Mouse (Mus musculus) retina, postnatal 1 day (tissue): ENCODE measurements around the gene Aff1.
A peak's percentile ranks its signal among the peaks of the same experiment; 100 is the strongest.

Source experiments
- DNase-seq: peaks from one replicate; pipeline ENCODE4 v3.0.0-alpha.2; 2012

Gene Aff1

DNA sequence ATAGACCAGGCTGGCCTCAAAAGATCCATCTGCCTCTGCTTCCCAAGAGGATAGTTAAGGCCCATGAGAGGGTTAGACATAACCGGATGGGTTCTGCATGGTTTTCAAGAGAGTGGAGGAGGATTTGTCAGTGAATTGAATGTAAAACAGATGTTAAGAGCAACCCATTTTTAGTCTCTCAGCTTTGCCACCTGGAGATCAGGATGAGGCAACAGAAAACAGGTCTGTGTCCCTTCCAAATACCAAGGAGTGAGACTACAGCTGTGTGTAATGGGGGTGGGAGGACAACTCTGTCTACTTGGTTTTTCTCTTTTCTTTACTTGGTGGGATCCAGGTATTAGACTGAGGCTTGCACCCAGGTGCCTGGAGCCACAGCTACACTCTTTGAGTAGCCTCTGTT lies 37.1 kb downstream of the Aff1 start:
- DNase-seq = no peak

DNA sequence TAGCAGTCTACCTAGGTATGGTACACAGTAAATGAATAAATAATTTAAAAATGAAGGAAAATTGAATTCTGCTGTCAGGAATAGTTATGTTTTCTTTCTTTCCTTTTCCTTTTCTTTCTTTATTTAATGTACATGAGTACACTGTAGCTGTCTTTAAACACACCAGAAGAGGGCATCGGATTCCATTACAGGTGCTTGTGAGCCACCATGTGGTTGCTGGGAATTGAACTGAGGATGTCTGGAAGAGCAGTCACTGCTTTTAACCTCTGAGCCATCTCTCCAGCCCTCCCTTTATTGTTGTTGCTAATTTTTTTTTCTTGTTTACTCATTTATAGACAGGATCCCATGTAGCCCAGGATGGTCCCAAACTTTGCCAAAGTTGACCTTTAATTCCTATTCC lies 38.0 kb downstream of the Aff1 start:
- DNase-seq = no peak

DNA sequence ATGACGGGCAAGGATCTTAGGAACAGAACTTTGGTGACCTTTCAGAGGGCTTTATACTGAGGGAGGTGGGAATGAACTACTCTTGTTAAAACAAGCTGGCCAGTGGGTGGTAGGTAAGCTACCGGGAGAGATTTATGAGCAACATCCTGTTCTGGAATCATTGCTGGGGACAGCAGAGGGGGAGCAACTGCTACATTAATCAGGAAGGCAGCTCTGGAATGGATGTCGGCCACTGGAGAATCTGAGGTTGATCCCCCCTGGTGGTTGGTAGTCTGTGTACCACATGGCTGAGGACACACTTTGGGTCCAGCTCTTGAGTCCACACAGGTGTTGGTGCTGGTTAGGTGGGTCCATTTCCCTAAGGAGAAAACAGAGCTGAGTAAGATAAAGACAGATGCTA lies 38.6 kb downstream of the Aff1 start:
- no peak for DNase-seq

DNA sequence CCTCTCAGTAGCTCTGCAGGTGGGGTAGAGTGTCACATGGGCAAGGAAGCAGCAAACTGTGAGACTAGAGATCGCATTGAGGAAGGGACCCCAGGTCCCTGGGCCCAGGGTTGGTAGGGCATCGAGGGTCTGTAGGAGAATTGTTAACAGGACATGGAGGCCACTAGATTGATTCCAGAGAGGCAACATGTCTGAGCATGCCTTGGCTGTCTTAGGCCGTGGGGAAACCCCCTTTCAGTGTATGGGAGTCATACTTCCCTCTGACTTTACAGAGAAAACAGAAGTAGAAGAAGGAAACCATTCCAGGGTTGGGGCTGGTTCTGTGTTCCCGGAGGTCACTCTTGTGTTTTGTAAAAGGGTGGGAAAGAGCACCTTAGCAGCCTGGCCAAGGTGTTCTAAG lies 40.4 kb downstream of the Aff1 start:
- DNase-seq = no peak

DNA sequence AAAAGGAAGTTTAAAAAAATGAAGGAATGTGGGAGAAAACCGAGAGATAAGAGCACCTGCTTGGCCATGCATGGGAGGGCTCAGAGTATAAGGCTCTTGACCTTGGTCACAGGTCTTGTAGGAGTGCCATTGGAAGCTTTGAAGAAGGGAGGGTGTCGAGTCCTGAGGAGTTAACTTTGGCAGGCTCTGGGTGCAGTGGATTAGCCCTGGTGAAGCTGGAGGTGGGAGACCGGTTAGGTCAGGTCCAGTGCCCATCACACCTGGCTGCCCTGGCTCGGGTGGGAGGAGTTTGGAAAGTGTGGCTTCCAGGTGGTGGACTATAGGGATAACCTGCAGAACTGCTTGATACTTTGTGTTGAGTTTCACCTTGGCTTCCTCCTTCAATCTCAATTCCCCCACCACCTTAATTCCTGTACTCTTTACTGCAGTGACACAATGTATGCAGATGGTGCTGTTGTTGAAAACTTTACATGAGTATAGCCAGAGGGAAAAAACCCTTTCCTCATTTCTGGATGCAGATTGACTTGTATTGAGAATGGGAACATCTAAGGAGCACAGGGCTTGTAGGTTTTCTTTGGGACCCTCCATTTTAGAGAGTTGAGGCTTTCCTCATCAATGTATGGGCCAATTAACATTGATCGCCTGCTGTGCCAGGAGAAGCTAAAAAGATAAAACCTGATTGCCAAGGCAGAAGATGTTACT lies 43.4 kb downstream of the Aff1 start:
- DNase-seq = no peak

DNA sequence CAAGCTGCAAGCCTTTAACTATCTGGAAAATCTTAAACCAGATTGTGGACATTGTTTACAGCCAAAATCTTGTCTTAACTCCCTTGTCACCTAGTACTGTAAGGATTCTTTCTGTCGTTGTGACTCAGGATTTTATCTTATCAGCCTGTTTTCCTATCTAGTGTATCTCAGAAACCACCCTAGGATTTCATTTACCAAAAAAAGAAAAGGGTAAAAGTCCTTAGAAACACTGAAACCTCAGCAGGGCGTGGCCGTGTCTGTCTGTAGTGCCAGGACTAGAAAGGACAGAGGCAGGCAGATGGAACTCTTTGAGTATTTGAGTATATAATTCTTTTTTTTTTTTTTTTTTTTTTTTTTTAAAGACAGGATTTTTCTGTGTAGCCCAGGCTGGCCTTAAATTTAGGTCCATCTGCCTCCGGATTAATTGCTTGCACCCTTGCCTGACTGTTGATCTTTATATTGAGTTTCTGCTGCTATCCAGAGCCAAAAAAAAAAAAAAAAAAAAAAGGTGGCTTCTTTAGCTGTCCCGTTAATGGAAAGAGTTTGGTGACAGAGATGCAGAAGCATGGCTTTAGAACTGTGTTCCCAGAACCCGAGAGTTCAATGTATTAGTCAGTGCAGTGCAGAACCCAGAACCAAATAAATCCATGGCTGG lies 44.5 kb downstream of the Aff1 start:
- DNase-seq = no peak

DNA sequence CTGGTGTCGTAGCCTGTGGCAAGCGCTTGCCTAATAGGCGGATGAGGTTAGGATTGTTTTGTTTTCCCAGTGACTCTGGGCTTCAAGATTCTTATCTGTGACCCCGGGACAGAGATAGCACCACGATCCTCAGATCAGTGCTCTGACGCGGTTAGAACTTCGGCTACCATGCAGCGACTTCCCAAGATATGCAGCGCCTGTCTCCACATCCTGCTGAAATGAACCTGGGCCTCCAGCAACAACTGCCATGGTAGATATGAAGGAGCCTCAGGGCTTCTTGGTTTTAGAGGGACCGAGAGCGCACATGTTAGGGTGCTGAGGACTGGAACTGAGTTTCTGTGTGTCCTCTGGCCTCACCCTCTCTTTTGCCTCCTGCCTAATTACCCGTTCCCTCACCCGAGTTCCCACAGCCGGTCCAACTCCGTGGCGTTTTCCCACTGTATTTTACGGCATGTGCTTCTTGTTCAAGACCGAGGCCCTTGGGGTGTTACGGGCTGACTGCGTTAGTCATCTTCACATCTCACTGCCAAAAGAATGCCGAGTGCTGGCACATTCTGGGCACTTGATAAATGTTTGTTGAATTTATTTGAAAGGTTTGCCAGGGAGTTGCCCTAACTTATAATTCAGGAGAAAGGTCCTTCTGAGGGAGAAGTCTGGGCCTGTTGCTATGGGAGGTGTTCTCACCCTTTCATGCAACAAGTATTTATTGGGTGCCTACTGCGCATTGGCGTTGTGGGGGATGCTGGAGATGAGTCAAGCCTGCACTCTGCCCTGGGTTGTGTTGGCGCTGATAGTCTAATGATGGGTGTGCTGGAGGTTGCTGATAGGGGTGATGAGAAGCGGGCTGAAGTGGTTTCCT lies 45.3 kb downstream of the Aff1 start:
- no peak for DNase-seq

DNA sequence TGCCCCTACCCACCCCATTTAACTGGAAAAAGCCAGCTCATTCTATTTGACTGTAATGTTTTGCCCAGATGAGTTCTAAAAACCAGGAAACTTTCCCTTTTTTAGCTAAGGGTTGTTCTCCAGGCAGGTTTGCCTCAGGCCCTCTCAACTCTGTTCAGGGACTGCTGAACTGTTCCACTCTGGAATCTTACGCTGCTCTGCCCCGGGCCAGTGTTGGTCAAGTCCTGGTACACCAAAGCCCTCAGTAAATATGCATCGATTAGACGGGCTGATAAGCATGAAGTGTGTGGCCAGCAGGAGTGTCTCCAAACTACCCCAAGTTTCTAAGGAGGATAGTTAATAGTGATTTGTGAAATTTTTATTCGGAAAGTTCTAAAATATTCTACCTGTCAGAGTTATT lies 46.3 kb downstream of the Aff1 start:
- DNase-seq = no peak

DNA sequence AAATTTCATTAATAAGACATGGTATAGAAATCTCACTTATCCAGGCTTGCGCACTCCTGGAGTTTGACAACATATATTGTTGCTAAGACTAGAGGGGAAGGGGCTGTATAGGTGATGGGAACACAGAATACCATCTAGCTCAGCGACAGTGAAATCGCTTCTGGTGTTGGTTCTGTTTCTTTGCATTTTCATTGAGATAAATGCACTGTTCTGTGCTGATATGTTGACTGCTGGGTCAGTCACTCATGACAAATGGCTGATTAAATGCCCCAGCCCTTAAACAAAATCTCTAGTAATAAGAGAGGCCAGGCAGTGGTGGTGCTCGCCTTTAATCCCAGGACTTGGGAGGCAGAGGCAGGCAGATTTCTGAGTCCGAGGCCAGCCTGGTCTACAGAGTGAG lies 47.0 kb downstream of the Aff1 start:
- no peak for DNase-seq

DNA sequence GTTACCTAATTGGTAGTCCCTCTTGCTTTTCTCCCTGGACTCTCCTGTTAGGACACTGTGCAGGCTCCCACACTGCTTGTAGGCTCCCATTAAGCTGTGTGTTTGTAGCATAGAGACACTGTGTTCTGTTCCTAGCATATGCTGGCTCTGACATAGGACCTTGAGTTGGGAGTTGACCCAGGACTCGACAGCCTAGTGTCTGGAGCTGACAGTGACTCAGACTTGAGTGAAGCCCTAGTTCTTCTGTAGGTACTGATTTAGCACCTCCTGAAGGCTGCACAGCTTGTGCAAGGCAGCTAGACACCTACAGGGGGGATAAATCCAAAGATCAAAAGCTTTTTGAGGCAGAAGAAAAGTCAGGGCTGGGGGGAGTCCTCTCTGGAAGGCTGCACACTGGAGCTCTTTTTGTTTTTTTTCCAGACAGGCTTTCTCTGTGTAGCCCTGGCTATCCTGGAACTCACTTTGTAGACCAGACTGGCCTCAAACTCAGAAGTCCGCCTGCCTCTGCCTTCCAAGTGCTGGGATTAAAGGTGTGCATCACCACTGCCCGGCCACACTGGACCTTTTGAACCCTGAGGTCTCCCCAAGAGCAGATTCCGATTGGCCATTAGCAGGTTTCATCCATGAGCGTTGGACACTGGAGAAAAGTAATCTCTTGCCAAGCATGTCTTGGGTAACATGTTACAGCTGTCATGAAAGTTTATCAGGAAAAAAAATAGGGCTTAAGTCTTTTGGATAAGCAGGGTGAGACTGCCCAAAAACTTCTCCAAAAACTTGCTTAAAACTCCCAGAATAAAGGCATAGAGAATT lies 48.1 kb downstream of the Aff1 start:
- no peak for DNase-seq

DNA sequence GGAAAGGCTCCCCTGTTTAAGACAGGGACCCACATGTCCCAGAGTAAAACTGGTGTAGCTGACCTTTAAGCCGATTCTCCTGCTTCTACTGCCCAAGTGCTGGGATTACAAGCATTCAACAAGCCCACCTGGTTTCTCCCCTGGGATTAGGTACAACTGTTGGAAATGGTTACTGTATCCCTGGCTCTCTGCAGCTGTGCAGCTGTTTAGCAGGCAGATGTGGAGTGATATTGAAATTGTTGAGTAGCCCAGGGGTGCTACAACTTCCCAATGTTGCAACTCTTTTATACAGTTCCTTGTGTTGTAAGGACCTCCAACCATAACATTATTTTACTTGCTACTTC lies 48.7 kb downstream of the Aff1 start:
- no peak for DNase-seq

DNA sequence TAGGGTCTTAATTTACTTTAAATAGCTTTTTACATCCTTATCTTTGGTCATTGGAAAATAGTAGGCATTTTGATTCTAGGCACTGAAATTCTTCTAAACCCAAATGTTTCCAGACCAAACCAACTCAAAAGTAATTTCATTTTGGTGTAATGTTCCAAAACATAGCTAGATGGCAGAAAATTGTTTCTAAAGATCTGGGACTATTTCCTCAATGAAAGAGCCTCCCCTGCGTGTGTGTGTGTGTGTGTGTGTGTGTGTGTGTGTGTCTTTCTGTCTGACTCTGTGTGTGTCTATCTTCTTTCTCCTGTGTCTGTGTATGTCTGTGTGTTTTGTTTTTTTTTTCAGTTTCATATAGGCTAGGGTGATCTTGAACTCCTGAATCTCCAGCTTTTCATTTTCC lies 49.3 kb downstream of the Aff1 start:
- DNase-seq = no peak

DNA sequence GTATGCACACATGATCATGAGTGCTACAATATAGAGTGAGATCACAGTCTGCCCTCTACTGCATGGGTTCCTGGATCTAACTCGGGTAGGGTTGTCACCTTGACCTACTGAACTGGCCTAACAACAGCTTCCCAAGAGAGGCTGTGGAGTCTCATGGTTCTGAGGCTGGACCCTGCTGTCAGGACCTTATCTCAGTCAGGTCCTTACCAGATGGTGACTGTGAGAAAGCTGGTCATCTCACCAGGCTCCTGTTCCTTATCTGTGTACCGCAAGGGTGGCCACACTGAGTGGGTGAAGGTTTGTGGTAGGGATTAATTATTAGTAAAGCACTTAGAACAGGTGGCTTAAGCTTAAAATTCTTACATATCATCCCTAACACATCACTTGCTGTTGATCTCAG lies 49.8 kb downstream of the Aff1 start:
- no peak for DNase-seq

DNA sequence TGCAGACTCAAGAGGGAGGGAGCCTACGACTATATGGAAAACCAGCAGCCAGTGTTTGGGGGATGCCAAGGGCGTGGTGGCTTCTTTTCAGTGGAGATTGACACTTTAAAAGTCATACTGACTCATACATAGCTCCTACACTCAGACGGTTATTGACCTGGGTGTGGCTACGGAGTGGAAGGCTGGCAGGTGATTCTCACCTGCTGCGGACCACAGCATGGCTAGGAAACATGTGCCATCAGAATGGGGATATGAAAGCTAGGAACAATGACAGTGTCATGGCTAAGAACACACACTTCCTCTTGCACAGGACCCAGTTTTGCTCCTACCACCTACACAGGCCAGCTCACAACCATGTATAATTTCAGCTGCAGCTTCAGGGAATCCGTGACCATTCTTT lies 52.4 kb downstream of the Aff1 start:
- DNase-seq = no peak

DNA sequence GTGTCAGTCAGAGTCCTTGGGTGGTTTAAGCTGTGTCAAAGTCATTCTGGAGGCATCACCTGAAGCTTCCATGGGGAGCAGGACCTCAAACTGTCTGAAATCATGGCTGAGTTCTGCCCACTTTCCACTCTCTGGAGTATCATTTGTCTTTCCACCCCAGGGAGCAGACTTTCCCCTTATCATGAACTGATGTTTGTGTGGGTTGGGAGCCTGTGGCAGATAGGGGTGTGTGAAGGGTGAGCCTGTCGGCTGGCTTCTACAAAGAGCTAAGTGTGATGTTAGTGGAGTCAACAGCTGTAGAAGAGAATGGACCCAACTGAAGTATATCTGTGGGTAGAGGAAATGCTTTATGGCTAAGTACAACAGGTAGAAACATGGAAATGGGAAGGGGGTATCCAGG lies 53.5 kb downstream of the Aff1 start:
- DNase-seq = no peak

DNA sequence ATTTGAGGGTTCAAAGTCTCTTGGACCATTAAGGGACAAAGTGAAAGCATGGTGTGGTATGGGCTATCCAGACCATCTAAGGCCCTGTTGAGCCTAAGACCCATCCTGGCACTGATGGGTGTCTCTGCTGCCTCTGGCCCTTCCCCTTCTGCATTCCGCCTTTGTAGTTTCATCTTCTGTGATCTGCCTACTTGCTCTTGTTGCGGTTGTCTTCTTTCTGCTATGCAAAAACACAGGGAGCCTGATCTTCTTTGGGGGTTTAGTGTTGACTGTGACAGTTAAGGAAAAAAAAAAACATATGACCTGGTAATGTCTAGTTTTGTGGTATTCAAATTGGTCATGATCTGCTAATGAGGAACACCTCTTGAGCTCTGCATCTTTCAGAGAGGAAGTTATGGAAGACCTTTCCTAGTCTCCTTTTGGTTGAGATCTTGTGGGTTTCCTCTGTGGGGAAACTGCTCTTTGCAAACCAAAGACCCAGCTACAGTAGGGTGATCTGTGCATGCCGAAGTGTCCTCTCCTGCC lies 54.4 kb downstream of the Aff1 start:
- DNase-seq = no peak

DNA sequence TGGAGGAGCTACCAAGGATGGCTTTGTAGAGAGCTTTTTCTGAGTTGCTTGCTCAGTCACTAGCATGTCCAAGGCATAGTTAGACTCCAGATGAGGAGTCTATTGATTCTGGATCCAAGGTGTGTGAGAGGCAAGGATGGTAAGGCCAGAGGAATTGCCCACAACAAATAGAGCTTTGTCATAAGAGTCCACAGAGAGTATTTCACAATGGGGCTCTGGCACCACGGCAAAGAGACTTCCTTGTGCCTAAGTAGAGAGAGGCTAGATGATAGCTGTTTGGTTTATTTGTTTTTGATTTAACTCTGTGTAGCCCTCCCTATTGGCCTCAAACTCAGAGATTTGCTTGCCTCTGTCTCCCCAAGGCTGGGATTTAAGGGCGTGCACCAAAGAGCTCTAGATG lies 54.9 kb downstream of the Aff1 start:
- DNase-seq = no peak

DNA sequence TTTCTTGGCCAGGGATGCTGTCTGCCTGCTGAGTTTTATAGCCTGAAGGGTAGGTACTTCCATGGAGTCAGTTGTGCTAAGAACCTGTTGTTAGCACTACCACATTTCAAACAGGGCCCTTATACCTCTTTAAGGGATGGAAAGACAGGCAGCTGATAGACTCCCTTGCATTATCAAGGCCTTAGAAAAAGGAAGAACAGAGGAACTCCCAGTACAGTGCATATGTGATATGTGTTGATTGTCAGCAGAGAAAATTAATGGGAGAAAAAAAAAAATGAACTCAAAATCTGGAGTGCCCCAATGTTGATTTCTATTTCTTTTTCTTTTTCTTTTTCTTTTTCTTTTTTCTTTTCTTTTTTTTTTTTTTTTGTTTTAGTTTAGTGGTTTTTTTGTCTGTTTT lies 56.2 kb downstream of the Aff1 start:
- DNase-seq = no peak

DNA sequence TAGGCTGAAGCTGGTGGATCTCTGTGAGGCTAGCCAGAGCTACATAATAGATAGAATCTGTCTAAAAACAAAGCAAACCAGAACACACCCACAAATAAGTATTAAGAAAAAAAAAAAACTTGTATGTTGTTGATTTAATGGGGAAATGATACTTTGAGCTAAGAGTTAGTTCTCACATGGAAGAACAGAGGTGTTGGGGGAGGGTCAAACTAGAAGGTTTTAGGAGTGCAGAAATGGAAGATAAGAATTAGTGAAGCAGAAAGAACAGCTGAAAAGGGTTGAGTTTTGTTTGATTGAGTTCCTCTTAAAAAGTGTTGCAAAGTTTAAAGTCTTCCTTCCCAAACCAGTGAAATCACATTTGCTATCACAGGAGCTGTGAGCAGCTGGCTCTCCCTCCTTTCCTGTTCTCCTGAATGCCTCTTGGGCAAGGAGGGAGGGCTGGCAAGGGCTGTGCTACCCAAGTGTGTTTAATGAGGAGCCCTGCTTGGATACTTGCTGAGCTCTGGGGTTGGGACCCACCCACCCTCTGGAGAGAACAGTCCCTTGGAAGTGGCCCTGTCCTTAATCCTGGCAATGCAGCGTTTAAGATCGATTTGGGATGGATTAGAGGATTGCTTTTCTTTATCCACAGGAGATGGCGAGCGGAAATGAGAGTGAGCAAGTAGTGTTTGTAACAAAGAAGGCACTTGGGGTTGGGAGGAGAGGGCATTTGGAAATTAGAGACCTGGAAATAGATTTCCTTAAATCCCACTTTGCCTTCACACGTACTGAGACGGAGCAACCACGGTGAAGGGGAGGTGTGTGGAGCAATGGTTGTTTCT lies 57.5 kb downstream of the Aff1 start:
- DNase-seq = peak; percentile 38

DNA sequence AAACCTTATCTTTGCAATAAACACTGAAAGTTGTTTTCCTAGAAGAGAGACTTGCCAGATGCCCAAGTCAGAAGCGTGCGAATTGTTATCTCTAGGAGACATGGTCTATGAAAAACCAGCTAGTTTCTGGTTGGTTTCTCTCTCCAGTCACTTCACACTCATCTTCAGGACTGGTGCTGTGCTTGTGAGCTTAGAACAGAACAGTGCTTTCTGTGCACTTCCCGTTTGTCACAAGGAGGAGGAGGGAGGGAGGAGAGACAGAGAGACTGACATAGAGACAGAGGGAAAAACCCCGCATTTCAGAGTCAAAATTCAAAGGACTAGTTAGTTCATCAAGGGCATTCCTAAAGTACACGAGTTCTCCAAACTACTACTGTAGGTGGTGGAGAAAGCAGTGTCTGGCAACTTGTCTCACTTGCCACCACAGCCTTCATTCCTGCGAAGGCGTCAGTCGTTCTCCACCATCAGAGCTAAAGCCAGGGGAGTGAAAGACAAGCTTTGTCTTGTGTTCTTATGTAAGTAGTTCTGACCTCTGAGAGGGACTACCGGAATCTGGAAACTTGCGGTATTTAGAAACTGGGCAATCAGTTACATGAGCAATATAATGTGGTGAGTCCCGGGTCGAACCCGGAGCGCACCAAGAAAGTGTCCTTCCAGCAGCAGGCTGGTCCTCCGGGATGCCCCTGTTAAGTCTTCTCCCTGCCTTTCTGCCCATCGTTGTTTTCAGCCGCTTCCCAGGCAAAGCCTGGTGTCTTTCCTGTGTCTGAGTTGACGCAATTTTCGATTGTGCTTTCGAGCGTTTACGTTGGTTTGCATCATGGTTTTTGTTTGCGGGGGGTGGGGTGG lies 60.7 kb downstream of the Aff1 start:
- peak; percentile 45 for DNase-seq
